Mouse (Mus musculus) CD4-positive, CD25-positive, alpha-beta regulatory T cell, adult 4 months (primary cell): Measurements from ENCODE around the gene Nkiras2. TPM values are rescaled to one million over a fixed set of nuclear protein-coding genes. Genes with fewer than 3 reads are reported as not detected.
A peak's percentile ranks its signal among the peaks of the same experiment; 100 is the strongest.
"Not testable (repeated sequence)": the region's sequence is repeated elsewhere in the genome, so short reads cannot be mapped to it uniquely, and the experiment has no call there.

Experiments used
- ATAC-seq: one replicate; pipeline ENCODE4 v1.8.0; 2017
- polyA plus RNA-seq, 2 experiments: library from polyadenylated mRNA; unstranded; fragments of 100-300 nt; shearing (Covaris generic); gene quantifications; one replicate each; pipeline ENCODE4 v1.2.1; 2017

Gene Nkiras2
- polyA plus RNA-seq, 2 experiments from 2014 or later, result 27.1 to 30.3 TPM

DNA sequence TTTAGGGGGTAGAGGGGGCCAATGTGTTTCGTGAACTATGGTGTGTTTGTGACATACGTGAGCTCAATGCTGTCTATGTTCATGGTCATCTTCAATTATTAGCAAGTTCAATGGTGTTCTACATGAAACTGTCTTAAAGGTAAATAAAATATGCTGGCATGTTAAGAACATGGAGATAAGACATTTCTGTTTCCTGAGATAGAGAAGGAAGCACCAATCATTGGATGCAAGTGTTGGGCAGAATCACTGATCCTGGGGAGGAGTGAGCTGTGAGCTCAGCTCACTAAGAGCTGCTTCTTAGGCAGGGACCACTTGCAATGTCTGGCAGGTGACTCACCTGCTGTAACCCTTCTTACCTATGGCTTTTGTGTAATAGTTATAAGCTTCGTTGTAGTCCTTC, 17.7 kb upstream of the Nkiras2 start:
- no peak for ATAC-seq

DNA sequence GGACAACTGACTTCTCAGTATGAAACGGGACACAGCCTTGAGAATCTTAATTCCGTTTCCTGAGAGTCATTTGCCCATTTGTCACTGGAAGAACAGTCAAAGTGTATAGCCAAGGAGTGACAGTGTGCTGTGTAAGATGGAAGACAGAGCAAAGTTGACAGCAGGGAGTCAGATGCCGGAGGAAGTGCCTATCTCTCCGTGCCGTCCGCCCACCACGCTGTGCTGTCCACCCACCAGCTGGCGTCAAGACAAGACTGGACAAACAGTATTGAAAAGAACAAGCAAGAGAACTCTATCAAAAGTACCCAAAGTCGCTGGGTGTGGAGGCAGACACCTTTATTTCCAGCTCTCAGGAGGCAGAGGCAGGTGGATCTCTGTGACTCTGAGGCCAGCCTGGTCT, 15.9 kb upstream of the Nkiras2 start:
- no peak for ATAC-seq

DNA sequence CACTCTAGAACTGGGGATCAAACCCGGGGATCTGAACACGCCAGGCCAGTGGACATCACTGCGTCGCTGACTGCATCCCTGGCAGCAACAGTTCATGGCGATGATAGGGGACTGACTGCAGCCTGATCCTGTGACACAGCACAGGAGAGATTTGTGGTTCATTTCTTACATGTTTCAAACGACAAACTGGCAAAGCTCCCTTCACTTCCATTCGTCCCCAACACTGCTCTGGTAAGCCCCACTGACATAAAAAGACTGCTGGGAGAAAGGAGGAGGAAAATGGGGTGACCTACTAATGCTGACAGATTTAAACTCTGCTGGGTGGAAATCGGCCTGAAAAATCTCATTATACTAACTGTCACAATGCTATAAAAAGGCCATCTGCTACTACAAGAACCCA, 15.2 kb upstream of the Nkiras2 start:
- ATAC-seq, result no peak

DNA sequence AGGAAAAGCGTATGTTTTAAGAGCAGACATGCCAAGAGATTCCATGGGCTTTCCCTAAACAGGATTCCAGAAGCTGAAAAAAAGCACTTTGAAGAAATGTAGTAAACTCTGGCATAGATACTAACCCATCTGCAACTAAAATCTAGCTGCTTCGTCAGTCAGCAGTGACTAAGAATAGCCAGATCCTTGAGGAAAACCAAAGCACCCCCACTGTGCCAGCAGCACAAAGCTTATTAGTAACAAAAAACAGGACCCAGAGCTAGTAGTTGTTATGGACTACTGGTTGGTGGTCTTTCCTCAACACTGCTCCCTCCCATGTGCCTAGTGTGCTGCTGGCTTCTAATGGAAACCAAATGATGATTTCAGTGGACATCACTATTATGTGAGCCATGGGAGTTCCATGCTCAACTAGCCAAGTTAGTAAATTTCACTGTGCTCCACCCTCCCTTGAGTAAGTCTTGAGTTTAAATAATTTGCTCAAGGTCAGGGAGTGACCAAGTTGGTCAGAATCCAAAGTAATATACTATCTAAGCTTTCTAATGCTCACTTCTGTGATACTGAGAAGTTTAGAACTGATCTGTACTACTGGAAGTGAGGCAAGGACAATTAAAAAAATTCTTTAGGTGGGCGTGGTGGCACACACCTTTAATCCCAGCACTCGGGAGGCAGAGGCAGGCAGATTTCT, 14.6 kb upstream of the Nkiras2 start:
- ATAC-seq, result no peak

DNA sequence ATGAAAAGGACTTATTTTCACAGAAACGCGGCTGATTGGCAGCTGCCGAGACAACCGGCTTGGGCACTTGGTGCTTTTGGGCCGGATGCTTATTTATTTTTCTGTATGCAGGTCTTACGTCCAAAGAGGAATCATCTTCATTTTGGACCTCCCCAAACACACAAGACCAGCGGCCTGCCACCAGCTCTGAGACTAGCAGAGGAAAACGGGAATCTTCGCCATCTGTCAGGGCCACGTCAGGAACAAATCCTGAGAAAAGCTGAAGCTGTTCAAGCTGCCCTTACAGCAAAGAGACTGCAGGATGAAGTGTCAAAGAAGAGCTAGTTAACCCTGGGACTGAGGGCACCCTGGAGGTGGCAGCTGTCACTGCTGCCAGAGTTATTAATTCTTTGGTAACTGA, 13.6 kb upstream of the Nkiras2 start:
- no peak for ATAC-seq

DNA sequence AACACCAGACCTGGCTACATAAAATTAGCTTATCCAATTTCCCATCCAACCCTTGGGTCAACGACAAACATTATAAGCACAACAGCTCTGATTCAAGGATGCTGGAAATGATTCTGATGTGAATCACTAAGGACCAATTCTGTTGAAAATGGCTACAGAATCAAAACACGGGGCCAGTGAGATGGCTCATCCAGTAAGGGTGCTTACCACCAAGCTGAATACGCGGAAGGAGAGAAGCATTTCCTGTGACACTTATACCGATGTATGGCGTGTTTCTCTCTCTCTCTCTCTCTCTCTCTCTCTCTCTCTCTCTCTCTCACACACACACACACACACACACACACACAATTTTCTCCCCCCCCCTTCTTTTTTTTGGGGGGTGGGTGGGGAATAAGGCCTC, 11.9 kb upstream of the Nkiras2 start:
- no peak for ATAC-seq

DNA sequence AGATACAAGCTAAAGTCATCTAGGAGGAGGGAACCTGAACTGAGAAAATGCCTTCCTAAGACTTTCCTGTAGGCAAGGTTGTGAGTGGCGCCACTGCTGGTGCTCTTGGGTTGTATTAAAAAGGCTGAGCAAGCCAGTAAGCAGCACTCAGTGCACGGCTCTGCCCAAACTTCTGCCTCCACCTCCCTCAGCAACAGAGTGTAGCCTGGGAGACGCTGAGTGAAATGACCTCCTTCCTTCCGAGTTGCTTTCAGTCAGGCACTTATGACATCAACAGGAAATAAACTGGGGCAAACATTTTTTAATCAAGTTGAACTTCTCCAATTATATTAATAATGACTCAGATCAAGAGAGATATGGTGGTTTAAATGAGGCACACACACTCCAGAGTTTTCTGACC, 10.2 kb upstream of the Nkiras2 start:
- ATAC-seq, result peak; percentile 88

DNA sequence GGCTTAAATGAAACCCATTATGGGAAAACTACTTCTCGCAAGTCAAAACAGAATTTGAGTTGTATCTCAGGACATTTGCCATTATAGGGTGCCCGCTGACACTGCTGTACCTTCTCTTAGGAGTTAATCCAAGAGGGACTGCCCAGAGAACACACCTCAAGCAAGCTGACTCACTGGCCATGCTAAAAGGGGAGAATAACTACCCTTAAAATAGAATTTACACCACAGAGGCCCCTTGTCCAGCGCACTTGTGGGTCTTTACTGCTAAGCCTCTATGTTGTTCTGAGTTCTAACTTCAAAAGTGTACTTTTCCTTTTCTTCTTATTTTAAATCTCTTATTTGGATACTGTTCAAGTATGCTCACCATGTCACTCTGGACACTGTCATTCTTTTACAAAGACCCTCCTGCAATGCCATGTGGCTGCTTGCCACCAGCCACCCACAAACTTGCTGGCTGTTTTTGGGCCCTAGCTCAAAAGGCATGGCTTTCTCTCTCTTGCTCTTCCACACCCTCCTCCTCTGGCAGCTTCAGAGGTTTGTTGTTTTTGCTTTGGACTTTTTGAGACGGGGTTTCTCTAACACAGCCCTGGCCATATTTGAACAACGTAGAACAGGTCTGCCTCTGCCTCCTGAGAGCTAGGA, 9.6 kb upstream of the Nkiras2 start:
- no peak for ATAC-seq

DNA sequence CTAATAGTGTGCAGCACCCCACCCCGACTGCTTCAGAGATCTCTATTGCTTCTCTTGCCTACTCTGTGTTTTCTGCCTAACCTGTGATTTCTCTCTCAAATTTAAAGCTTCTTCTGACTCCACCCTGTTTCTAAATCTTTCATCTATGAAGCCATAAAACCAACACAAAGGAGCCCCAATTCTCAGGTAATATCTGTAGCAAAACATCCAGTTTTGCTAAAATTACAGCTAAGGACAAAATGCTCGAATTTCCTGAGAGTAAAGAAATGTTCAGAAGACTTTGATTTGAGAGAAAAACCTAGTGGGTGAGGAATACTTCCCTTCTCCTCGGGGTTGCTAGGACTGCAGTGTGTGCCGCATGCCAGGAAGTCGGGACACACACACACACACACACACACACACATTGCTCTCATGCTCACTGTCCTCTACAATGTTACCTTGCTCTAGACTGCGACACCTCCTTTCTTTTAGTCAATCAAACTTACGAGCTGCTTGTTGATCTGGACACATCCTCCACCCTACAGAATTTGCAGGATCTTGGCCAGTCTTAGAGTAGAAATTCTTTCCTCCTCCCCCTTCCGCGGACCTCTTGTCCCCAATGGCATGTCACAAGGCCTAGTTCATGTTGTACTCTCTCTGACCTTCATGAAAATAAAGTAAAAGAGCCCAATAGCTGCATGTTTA, 8.9 kb upstream of the Nkiras2 start:
- ATAC-seq, result peak; percentile 47

DNA sequence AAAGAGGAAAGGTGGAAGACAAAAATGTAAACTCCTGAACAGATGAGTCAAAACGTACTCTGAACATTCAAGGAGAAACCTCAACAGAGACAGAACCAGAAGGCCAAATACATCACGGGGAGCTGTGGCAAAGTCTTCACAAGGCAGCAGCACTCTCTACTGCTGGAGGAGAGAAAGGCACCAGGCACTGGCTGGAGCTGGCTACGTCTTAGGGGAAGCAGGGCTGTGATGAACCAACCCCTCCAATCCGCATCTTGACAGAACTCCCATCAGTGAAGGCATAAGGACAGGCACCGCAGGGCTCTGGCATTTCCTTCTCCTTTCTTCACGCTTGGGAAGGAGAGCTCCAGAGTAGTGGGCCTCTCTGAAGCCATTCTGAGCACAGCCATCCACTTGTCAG, 7.4 kb upstream of the Nkiras2 start:
- ATAC-seq, result no peak

DNA sequence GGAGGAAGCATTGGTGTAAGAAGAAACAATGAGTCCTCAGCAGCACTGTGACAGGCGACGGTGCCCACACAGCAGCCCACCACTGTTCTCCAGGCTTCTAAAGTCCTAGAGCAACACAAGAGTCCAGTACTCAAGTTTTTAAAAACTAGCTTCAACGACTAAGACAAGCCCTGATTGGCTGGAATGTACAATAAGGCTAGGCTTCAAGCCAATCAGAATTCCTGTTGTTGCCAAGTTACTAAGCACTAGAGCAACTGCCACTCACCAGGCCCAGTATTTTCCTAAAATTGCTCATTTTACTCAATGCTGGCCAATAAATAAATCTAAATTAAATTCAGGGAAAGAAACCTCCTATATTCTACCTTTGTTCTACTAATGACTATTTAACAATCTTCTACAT, 5.8 kb upstream of the Nkiras2 start:
- no peak for ATAC-seq

DNA sequence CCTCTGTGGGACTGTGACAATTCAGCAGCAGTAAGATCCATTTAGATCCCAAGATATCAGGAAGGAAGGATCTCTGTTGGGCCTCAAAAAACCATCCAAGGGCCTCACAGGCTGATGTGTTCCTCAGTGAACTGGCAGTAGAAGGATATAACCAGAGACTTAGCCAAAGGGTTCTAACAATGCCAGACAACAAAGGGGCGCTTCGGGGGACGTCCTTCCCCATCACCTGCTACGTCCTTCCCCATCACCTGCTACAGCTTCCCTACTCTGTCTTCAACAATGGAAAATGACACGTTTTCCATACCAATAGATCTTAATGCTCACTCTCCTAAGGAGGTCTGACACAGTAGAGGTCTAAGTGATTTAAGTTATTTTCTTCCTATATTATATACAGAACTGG, 2.7 kb upstream of the Nkiras2 start:
- no peak for ATAC-seq

DNA sequence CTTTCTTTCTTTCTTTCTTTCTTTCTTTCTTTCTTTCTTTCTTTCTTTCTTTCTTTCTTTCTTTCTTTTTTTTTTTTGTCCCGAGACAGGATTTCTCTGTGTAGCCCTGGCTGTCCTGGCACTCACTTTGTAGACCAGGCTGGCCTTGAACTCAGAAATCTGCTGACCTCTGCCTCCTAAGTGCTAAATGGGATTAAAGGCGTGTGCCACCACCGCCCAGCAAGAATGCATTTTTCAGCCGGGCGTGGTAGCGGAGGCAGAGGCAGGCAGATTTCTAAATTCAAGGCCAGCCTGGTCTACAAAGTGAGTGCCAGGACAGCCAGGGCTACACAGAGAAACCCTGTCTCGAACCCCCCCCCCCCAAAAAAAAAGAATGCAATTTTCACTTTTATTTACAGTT, 2.2 kb upstream of the Nkiras2 start:
- ATAC-seq, result not testable (repeated sequence)

DNA sequence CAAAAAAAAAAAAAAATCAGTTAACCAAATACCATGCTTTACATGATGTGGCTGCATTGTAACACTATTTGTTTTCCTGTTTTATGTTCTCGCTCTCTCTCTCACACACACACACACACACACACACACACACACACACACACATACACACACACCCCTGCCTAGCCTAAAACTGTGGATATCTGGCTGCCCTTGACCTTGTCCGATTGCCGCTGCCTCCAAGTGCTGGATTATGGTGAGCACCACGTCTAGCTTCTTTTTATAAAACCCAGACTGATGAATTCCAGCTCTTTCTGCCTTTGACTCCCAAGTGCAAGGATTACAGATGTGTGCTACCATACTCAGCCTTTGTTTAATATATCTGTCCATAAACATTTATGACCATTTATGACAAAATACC, 1.6 kb upstream of the Nkiras2 start:
- ATAC-seq, result no peak

DNA sequence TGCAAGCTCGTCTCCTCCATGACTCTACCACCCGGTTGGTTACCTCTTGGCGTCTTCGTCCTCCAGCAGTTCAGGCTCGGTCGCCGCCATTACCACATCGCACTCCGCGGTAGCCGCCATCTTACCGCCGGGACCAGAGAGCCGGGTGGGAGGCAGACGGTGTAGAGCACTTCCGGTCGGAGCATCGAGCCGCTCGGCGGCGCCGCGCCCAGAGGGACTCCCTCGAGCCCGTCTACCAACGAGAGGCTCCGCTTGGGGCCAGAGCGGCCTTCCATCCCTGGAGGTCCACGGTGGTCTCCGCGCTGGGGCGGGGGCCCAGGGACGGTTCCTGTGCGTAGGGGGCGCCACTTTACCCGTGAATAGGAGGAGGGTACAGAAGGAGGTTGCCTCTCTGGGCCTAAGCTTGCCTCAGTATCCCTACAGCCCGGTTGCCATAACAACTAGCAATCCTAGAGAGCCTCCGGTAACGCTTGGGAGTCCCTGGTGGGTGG, 486 bp downstream of the Nkiras2 start:
- ATAC-seq, result peak; percentile 83

DNA sequence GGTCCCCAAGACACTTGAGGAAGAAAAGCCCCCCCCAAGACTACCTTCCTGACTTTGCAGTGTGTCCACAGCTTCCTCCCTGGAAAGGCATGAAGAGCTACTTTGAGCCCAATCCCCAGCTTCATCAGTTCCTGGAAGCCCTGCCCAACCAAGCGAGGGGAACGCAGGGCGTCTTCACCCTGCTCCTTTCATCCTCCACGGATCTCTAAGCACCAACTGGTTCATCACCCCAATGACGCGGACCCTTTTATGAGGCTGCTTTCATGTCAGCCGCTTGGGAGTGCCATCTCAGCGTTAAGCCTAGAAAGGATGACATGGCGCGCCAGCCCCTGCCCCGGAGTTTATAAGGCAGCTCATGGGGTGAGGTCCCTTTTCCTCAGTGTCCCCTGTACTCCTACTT, 938 bp downstream of the Nkiras2 start, which contains the start of gene Dnajc7:
TSS of gene Dnajc7 (minus strand) at position 187 of the 400 bp plus-strand sequence.
- ATAC-seq, result peak; percentile 15

DNA sequence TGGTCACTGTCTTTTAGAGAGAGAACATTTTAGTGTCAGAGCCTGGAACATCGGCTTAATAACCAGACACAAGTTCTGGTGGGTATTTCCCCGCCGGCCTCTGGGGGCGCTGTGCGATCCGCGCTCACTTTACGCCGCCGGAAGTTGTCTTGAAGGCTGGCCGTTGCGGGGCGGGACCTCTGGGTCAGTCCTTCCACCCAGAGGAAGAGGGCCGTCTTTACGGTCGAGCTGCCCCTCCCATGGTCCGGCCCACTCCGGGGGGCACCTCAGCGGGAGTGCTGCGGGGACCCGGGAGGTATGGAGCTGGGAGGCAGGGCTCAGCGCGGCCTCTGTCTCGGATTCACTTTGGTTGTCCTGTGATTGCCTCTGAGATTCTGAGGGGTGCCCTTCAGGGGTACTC, 3.7 kb downstream of the Nkiras2 start:
- peak; percentile 57 for ATAC-seq

DNA sequence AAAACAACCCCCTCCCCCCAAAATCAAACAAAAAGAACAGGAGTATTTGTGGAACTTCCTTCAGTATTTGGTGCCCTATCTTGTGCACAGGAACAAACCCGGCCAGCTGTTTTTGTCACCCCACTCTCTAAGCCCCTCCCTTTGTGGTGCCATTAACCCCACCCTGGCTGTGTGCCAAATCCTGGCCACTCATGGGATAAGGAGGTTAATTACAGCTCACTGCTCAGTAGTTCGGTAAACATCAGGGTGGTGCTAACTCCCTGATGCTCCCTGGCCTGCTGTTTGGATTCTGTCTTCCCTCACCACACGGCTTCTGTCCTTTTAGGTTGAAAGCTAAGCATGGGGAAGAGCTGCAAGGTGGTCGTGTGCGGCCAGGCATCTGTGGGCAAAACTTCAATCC, 4.8 kb downstream of the Nkiras2 start:
- ATAC-seq, result no peak

DNA sequence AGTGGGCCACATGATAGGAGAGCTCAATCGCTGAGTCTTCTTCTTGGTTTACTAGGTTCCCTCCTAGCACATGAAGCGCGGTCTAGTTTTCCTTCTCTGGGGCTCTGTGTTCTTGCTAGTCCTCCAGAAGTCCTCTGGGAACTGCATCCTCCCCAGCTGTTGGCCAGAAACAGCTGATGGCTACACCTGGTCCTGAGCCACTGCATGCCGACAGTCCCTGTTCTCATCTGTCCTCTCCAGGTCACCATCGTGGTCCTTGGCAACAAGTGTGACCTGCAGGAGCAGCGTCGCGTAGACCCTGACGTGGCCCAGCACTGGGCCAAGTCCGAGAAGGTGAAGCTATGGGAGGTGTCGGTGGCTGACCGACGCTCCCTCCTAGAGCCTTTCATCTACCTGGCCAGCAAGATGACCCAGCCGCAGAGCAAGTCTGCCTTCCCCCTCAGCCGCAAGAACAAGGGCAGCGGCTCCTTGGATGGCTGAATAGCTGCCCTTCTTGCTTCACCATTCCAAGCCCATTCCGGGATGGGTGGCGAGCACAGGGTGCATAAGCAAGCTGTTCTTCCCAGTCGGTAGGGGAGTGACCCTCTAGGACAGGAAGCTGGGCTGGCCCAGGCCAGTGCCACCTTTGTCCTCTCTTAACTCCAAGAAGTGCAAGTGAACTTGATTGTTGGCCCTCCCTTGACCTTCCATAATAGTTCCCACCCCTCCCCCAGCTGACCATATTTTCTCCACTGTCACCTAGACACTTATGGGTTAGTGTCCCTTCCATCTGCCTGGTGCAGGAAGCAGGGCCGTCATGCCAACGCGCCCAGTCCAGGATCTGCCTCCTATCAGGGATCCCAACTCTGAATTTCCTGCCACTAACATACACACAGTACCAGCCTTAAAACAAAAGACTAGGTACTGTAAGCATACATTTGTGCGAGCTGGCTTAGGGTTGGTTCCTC, 7.0 kb downstream of the Nkiras2 start:
- ATAC-seq, result no peak

DNA sequence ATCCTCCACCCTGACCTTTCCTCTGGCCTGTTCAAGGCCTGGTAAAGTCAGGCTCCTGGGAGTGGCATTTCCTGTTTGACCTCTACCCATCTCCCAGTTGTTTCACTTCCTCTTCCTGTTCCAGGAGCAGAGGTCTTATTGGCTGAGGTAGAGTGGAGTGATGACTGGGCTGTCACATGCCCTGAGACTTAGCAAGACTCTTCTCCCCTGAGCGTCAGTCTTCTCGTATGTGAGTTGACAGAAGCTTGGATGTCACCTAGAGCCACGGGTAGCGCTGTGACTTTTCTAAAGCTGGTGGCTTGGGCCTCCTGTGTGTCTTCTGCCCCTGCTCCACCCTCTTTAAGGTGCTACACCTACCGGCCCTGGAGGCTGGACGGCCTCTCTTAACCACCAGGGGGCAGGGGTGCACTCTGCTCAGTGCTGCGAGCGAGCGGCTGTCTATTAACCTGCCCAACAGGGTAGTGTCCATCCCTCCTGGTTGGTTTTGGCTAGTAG, 7.7 kb downstream of the Nkiras2 start:
- ATAC-seq, result peak; percentile 46

DNA sequence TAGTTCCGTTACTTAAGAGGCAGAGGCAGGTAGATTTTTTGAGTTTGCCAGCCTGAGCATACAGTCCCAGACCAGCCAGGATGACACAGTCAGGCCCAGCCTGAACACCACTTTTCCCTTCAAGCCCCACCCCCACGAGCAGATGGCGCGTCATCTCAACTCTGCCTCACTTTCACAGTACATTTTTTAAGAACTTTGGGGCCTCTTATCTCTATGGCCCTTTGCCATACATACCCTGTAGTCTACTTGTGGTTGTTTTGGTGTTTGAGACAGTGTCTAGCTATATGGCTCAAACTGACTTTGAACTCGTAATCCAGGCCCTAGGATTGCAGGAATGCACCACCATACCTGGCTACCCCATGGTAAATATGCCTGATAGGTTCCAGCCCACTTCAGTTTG, 9.0 kb downstream of the Nkiras2 start:
- no peak for ATAC-seq

DNA sequence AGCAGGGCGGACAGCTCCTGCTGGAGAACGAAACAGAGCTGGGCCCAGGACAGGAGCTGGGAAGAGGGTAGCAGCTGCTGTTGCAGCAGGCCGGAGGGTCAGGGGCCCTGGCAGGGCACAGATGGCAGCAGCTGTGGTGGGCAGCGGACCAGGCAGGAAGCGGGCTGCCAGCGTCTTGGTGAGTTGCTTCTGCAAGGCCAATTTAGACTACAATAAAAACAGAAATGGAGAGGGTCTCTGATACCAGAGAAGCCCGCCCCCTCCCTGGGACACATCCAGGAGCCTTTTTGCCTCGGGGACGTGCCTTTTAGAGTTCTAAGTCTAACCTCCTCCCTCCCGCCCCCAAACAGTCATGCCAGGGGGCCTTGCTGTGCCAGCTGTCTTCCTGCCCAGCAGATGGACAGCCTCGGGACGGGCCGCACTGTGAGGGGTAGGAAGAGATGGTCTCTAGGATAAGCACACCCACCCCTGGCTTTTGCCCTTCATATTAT, 9.9 kb downstream of the Nkiras2 start:
- no peak for ATAC-seq
